Mouse (Mus musculus): Measurements from ENCODE around the gene Glis2.
"Not testable (repeated sequence)": the region's sequence is repeated elsewhere in the genome, so short reads cannot be mapped to it uniquely, and the experiment has no call there.

Glis2 gene

DNA sequence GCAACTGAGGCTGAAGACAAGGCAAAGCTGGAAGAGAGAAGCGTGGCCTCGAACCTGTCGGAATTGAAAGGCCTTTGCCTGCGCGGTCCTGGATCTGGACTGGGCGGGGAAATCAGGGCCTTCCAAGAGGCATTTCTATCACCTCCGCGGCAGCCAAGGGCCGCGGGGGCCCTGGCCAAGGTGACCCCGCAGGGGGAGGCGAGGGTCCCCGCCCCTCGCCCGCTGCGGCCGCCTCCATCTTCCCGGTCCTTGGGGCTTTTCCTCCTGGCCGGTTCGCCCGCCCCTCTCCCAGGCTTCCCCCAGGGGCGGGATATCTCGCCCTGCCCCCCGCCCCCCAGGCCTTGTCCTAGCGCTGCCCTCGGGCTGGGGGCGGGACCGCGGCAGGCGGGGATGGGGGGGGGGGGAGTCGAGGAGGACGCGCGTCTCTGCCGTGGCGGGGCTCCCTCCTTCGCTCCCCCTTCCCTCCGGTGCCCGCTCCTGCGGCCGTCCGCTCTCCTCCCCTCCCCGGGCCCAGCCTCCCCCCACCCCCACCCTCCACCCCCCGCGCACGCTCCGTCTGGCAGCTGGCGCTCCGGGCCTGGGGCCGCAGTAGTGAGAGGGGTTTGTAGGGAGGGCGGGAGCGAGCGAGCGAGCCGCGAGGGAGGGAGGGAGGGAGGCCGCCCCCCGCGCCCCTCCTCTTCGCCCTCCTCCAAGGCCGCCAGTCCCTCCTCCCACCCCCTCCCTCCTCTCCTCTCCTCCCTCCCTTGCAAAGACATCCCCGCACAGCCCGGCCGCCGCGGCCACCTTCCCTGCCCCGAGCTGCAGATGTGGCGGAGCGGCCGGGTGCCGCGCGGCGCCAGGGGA, at the start of gene Glis2:
Gene Glis2, plus strand, starts transcription at position 743 of the 843 bp plus-strand sequence.
- no peak for DNase-seq (ENCODE audit: low read depth, low spot score)

DNA sequence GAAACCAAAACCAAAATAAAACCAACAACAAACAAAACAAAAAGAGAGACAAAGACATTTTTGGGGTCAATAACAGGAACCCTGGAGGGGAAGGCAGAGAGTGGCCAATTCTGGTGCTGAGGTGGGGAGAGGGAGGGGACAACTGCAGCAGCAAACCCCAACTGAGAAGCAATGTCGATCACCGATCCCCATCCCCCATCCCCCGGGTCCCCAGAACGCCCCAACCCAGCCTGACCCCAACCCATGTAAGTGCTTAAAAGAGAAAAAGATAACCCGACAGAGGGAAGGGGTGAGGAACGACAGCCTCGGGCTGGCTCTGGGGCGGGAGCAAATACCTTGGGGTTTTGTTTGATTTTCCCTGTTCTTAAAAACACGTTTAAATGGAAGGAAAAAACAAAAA, 49.7 kb upstream of the Glis2 start:
- DNase-seq (ENCODE audit: low read depth, low spot score): no peak

DNA sequence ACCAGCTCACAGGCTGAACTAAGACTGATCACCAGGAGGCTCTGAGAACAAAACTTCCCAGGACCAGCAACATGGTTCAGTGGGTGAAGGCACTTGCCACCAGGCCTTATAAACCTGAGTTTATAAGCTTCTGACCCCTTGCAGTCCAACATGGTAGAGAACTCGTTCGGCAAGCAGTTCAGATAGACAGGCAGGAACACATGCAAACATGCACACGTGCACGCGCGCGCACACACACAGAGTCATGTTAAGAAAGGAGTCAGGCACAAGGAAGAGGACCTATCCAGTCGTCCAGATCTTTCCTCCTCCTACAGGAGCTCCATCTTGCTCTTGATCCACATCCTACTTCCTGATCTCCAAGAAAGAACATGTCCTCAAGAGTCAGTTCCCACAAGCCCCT, 47.7 kb upstream of the Glis2 start:
- no peak for DNase-seq (ENCODE audit: low read depth, low spot score)

DNA sequence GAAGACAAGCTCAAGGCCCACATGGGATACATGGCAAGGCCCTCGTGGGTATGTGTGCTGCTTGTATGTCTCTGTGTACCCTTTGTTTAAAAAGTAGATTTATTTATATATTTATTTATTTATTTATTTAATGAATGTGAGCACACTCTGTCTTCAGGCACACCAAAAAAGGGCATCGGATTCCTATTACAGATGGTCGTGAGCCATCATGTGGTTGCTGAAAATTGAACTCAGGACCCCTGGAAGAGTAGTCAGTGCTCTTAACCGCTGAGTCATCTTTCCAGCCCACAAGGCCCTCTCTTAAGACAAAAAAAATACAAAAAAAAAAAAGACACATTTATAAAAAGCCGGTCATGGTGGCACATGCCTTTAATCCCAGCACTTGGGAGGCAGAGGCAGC, 46.9 kb upstream of the Glis2 start:
- DNase-seq (ENCODE audit: low read depth, low spot score): no peak

DNA sequence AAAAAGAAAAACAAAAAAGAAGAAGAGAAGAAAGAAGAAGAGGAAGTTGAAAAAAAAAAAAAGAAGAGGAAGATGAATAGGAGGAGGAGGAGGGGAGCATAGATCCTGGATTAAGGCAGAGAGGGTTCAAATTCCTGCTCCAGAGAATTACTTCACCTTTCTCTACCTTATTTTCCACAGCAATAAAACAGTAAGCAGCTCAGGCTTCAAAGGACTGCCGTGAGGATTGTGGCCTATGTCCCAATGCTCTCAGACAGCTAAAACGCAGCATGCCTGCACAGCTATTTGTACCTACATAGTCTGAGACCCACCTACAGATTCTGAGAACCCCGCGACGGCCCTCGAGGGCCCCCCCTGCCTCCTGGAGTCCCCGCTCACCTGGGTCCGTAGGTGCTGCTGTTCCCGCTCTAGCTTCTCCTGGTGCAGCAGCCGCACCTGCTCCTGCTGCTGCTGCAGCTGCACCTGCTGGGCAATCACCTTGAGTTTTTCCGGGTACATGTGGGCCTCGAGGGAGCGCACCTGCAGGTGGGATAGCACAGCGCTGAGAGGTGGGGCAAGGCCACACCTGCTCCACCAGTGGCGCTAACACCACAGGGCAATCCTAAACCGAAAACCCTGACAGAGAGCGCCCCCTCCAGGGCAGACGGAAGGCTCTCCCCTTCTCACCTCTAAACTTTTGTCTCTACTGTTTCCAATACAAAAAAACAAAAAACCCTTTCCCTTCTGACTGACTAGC, 45.4 kb upstream of the Glis2 start:
- DNase-seq (ENCODE audit: low read depth, low spot score): no peak

DNA sequence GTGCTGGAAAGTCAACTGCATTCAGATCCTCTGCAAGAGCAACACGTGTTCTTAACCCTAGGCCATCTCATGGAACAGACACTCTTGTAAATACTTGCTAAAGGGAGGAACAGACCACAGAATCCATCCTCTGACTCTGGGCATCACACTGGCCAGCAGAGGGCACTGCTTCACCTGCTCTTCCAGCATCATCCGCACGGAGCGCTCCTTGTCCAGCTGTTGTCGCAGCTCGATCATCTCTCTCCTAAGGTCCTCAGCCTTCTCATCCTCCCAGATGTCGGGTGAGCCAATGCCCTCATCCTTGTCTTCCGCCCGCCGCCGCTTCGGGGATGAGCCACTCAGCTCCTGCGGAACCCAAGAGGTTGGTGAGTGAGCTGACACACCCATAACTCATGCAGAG, 43.5 kb upstream of the Glis2 start:
- peak; percentile 56 for DNase-seq (ENCODE audit: low read depth, low spot score)

DNA sequence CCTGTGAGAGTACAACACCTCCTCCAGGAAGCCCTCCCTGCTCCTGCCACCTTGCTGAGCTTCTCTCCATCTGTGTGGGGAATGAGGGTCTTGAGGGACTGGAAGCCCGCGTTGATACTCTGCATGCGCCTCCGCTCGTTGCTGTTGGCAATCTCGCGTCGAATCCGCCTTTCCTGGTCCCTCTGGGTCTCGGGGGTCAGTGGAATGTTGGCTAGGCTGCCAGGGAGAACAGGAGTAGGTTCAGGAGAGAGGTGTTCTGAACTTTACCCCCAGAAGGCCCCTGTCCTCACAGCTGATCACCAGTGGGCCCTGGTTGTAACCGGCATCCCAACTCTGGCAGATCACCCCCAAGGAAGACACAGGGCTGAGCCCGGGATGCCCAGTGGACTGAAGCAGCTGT, 42.6 kb upstream of the Glis2 start:
- no peak for DNase-seq (ENCODE audit: low read depth, low spot score)

DNA sequence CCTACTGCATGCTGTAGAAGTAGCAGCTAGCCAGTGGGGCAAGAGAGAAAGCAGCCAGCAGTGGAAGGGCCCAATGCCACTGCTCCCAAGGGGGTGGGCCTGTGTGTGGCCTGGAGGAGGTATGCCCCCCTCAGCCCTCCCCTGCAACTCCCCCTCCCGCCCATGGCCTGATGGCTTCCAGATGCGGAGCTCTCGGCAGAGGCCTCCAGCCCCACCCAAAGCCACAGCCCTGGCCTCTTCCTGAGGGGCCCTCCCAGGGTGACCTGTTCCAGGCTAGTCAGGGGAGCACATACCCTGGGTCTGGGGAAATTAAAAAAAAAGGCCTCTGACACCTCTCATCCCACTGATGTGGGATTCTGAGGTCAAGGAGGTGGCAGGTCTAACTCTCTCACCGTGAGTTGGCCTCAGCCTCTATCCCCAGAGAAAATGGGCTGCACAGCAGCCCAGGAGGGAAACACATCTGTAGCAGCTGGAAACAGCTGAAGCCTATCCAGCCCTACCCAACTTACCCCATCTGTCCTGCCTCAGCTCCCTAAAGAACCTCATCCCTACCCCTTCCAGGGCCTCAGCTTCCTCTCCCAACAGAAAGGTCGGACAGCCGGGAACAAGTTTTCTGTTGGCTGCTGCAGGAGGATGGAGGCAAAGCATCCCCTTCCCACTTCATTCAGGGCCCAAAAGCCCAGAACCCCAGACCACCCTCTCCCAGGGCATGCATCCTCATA, 41.5 kb upstream of the Glis2 start:
- DNase-seq (ENCODE audit: low read depth, low spot score): no peak

DNA sequence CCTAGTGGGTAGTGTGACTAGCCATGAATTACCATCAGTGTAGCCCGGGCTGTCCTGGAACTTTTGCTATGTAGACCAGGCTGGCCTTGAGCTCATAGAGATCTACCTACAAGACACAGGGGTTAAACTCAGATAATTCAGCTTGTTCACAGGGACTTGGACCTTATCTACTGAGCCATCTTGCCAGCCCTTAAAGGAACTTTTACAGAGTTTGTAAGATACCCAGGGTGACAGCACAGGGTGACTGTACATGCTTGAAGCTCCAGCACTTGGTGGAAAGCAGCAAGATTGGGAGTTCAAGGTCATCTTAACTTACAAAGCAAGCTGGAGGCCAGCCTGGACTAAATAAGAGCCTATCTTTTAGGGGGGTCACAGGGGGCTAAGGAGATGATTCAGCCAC, 39.0 kb upstream of the Glis2 start:
- DNase-seq (ENCODE audit: low read depth, low spot score): no peak

DNA sequence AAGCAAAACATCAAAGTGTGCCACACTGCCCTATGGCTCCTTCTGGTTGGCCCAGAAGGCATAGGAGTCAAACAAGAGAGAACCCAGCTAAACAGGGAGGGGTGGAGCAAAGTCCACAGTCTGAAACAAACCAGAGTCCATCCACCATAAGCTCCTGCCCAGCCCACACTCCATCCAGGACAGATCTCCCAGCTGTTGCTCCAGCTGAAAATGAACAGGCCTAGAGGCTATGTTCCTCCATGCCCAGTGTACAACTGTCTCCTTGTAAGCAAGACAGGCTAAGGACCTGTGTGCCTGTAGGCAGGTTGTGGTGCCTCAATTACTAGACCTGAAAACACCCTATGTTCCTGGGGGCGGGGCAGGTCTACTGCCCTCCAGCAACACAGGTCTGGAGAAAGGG, 37.4 kb upstream of the Glis2 start:
- no peak for DNase-seq (ENCODE audit: low read depth, low spot score)

DNA sequence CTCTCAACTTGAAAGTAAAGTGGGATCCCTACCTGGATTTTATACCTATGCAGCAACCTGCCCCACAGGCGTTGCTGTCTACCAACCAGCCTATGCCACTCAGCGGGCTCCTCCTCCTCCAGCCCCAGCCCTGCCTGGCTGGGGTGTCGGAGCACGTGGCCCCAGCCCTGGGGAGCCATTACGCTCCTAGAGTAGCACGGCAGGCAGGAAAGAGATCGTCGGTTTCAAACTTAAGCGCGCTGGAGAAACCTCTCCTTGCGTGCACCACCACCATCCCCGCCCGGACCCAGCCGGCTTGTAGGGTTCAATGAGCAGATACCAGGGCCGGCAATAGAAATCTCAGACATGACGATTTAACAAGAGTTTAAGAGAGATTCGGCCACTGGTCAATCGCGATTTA, 36.6 kb upstream of the Glis2 start:
- DNase-seq (ENCODE audit: low read depth, low spot score): no peak

DNA sequence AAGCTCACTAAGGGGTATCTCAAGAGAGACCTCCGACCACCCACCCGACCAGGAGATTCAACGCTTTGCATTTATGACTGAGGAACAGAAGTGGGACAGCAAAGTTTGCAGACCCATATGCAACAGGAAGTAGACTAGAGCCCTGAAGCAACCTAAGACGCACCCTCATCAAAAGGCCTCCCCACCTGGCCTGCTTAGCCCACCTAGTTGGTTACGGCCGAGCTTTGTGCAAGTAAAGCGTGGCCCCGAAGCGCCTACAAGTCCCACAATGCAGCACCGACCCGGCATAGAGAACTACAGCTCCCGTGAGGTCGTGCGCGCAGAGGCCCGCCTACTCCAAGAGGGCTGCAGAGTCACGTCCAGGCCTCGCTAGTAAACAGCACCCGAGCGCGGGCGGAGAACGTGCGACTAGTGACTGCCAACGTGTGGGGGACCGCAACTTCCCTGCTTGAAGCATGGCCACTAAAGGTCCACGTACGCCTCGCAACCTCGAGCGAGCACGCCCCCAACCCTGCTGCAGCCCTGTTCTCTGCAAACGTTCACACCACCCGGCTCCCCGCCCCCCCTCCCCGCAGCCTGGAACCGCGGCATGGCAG, 36.0 kb upstream of the Glis2 start:
- peak; percentile 72 for DNase-seq (ENCODE audit: low read depth, low spot score)

DNA sequence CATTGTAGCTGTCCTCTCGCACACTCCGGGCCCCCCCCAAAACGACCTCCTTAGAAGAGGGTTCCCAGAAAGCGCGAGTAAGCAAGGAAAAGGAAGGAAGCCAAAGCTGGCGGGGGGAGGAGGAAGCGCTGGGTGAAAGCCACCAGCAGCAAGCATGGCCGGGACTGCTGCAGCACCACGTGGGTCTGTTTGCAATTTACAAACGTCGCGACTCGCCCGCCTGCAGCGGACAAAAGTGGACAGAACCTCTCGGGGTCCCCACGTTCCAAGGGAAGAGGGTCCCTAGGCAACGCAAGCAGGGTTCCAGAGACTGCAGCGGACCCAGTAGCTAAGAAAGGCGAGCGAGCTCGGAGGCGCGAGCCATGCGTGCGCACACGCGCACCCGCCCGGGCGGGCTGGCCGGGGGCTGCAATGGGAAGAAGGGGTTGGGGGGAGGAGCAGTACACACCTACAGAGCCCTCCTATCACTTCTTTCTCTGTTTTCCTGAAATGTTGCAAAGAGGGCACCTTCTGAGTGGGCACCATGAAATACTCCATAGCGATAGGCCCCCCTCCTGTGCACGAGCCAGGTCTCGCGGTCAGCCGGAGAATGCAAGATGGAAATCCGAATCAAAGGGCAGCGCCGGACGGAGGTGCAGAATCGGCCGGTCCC, 35.4 kb upstream of the Glis2 start:
- peak; percentile 38 for DNase-seq (ENCODE audit: low read depth, low spot score)

DNA sequence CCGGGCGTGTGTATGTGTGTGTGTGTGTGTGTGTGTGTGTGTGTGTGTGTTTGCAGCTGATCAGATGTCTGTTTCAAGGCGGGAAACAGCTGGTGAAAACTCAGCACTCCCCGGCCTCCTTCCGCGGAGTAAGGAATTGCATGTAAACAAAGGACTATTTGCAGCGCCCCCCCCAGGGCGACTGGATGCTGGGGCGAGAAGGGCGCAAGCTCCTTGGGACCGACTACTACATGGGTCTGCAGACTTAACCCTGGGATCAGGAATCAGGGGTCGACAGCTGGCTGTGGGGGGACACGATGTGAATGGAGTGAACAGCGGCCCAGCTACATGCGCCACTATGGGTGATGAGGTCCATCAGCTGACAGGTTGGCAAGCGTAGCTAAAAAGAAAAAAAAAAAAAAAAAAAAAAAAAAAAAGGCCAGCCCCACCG, 34.8 kb upstream of the Glis2 start, which contains the start of gene Tfap4:
Gene Tfap4, minus strand, starts transcription at position 140 of the 430 bp plus-strand sequence.
- DNase-seq (ENCODE audit: low read depth, low spot score): peak; percentile 58

DNA sequence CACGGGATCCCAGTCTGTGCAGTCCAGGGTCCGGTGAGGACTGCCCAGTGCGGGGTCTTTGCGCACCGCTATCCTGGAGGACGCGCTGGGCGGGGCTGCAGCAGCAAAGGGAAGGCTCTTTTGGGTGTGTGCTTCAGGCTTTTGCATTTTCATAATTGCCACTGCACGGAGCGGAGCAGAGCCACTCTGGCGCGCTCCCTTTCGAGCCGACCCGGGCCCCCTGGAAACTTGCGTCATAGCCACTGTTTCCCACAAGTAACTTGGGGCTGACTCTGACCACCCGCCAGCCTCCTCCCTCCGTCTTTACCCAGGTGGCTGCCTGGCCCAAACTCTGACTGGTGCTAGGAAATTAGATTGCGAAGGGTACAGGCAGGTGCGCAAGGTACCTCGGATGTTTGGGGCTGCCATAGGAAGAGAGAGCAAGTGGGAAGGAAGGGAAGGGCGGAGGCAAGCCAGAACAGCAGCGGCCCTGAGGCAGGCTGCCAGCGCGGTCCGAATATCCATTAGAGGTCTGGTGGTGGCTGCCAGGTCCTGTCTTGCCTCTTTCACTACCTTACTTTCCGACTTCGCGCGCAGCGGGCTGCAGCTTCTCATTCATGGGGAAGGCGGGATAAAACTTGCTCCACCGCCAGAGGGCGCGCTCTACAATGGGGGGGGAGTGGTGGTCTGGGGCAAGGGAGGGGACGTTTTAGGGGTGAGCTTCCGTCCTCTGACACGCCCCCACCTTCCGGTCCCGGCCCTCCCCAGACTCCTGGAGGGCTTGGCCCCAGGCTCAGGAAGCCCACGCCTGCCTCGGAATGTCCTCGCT, 34.2 kb upstream of the Glis2 start:
- DNase-seq (ENCODE audit: low read depth, low spot score): no peak

DNA sequence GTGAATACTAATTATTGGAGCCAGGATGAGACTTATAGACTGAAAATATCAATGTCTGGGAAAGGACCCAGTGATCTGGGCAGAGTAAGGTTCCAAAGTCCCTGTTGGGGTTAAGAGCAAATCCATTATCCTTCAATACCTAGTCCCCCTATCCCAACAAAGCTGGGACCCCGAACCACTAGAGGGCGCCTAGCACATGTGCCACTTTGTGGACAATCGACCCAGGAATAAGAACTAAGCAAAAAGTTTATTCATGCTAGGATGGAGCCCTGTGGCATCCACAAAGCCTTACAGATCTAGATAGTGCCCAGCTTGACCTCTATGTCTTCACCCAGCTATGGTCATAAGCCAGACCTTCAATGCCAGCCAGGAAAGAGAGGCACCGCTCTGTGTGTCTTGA, 26.6 kb upstream of the Glis2 start:
- no peak for DNase-seq (ENCODE audit: low read depth, low spot score)

DNA sequence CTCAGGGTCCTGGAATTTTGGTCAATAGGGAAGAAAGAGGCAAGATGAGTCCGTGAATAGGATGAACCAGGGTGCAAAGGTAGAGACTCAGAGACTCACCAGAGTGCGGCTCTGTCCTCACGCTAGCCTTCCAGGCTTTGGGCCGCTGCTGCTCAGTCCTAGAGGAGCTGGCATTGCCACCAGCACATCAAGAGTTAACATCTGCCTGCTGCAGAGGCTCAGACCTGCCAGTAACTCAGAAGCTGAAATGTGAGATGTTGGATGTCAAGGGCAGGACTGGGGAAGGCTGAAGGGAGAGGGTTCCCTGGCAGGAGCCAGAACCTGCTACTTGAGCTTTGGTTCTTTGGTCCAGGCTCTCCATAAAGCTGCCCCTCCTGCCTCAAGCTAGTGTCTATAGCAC, 23.8 kb upstream of the Glis2 start:
- no peak for DNase-seq (ENCODE audit: low read depth, low spot score)

DNA sequence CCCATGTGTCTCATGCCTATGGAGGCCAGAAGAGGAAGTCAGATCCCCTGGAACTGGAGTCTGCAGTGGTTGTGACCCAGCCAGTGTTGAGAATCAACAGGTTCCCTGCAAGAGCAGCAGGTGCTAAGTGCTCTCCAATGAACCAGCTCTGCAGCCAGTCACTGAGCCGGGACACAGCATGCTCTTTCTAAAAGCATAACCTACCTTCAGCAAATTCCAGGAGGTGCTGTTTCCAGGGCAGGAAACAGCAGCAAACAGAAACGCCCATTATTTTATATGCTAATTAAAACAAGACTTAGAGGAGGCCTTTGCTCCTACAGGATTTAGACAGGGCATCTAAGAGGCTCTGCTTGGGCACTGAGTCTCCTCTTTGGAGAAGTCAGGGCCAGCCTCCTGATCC, 18.5 kb upstream of the Glis2 start:
- DNase-seq (ENCODE audit: low read depth, low spot score): no peak

DNA sequence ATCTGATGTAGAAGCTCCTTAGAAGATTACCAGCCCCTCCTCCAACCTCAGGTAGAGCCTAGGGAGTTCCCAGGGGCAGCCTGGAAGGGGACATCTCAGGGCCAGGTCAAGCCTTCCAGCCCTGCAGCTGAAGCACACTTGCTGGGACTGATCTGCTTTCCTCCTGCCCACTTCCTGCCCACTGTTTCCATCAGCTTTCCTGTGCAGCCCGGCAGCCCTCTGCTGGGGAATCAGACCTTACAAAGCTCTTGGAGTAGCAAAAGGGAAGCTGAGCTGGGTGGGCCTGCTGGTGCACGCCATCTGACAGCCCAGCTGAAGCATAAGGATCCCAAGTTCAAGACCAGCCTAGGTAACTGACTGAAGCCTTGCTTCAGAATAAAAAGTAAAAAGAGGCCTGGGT, 17.6 kb upstream of the Glis2 start:
- no peak for DNase-seq (ENCODE audit: low read depth, low spot score)

DNA sequence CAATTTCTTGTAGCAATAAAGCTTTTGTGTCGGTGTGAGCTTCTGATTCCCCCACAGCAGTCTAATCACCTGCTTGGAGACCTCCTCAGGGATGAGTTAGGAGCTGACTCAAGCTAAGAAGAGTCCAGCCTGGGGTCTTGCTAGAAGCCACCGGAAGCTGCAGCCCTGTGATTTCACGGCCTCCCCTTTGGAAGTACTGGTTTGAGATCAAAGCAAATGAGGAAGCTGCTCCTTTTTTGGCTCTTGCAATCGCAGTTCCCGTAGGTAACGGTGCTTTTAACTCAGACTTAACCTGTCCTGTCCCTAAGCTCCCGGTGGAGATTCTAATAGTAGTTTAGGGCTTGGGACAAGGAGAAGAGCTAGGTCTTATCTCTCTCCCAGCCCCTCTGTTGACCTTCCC, 15.9 kb upstream of the Glis2 start:
- DNase-seq (ENCODE audit: low read depth, low spot score): no peak

DNA sequence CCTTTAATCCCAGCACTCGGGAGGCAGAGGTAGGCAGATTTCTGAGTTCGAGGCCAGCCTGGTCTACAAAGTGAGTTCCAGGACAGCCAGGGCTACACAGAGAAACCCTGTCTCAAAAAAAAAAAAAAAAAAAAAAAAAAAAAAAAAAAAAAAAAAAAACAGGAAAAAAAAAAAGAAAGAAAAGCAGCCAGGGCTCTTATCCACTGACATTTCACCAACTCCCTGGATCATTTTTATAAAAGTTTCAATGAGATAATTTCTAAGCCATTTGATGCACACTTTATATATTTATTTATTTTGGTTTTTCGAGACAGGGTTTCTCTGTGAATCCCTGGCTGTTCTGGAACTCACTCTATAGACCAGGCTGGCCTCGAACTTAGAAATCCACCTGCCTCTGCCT, 13.3 kb upstream of the Glis2 start:
- DNase-seq (ENCODE audit: low read depth, low spot score): not testable (repeated sequence)
